Mouse (Mus musculus): ENCODE measurements at regions not wholly inside any gene's neighbourhood (a gene's known extent, or its start where the extent isn't known, plus 50 kb on each side); places are given as distances from the start of the nearest gene placed in this dataset.

GRCm38 (mm10) chr1:164551019-164551418, 92.9 kb upstream of the Atp1b1 start:
- Histone ChIP-seq H3K36me3 (ENCODE audit: control insufficient read depth, insufficient read depth, low read length, poor library complexity, severe bottlenecking) (no peaks in the 10 kb centered on the region), H3K9ac (ENCODE audit: insufficient read depth, low read depth, low read length, poor library complexity, severe bottlenecking) (no peak overlapping the region), H3K4me1 (ENCODE audit: control insufficient read depth in 2 of 2, insufficient read depth in 2 of 2, low read length in 2 of 2, poor library complexity in 1 of 2) (peaks cover 8 to 21% of the 10 kb centered on the region in 2 experiments), H3K27ac (ENCODE audit: insufficient read depth, low read depth, low read length, poor library complexity, severe bottlenecking) (no peak overlapping the region), H3K9me3 (ENCODE audit: control insufficient read depth, insufficient read depth, low read depth, low read length) (no peaks in the 10 kb centered on the region), H3K4me3 (ENCODE audit: insufficient read depth in 1 of 2, low read depth in 1 of 2, low read length in 2 of 2, poor library complexity in 1 of 2, severe bottlenecking in 1 of 2) (no peak overlapping the region)
- in situ Hi-C loops (cut with MboI; ENCODE audit: low sequenced_read_pairs in 2 of 2, unreplicated experiment in 2 of 2), result no loop called here
- DNase-seq (ENCODE audit: low read depth, low spot score), result peak; percentile 11
- TF ChIP-seq HCFC1 (IDR thresholded peaks at IDR 0.05; ENCODE audit: borderline replicate concordance, insufficient read depth, low read length), result no peak
- no peak for TF ChIP-seq ZNF384 (IDR thresholded peaks at IDR 0.05; ENCODE audit: low read depth, low read length)

- in situ Hi-C loops (cut with MboI; ENCODE audit: low sequenced_read_pairs in 2 of 2, unreplicated experiment in 2 of 2), result no loop called here
- no peak for TF ChIP-seq ZC3H11A (IDR thresholded peaks at IDR 0.05; ENCODE audit: borderline replicate concordance, low read depth, low read length)
- DNase-seq (ENCODE audit: low read depth, low spot score), result no peak
- Histone ChIP-seq H3K9me3 (ENCODE audit: control insufficient read depth, insufficient read depth, low read depth, low read length) (no peaks in the 10 kb centered on the region), H3K36me3 (ENCODE audit: control insufficient read depth, insufficient read depth, low read length, poor library complexity, severe bottlenecking) (no peaks in the 10 kb centered on the region), H3K4me1 (ENCODE audit: control insufficient read depth in 2 of 2, insufficient read depth in 2 of 2, low read length in 2 of 2, poor library complexity in 1 of 2) (peaks cover 8 to 21% of the 10 kb centered on the region in 2 experiments), H3K4me3 (ENCODE audit: insufficient read depth in 1 of 2, low read depth in 1 of 2, low read length in 2 of 2, poor library complexity in 1 of 2, severe bottlenecking in 1 of 2) (no peak overlapping the region), H3K9ac (ENCODE audit: insufficient read depth, low read depth, low read length, poor library complexity, severe bottlenecking) (no peak overlapping the region), H3K27ac (ENCODE audit: insufficient read depth, low read depth, low read length, poor library complexity, severe bottlenecking) (no peak overlapping the region; the same call in 1 of the 2 replicates)
Measured at GRCm38 (mm10) chr1:164550596-164550995, 92.4 kb upstream of the Atp1b1 start.

- H3K4me1 ChIP-seq (ENCODE audit: control insufficient read depth in 2 of 2, insufficient read depth in 2 of 2, low read length in 2 of 2, poor library complexity in 1 of 2), result peaks cover 8 to 21% of the 10 kb centered on the region in 2 experiments
- H3K27ac ChIP-seq (ENCODE audit: insufficient read depth, low read depth, low read length, poor library complexity, severe bottlenecking), result no peak overlapping the region
- TF ChIP-seq HCFC1 (IDR thresholded peaks at IDR 0.05; ENCODE audit: borderline replicate concordance, insufficient read depth, low read length) (no peak), MAFK (IDR thresholded peaks at IDR 0.05; ENCODE audit: insufficient read depth, low read depth, low read length) (no peak), CHD2 (IDR thresholded peaks at IDR 0.05; ENCODE audit: low read depth, low read length) (no peak), ZNF384 (IDR thresholded peaks at IDR 0.05; ENCODE audit: low read depth, low read length) (no peak), ZC3H11A (IDR thresholded peaks at IDR 0.05; ENCODE audit: borderline replicate concordance, low read depth, low read length) (no peak)
- in situ Hi-C loops (cut with MboI; ENCODE audit: low sequenced_read_pairs in 2 of 2, unreplicated experiment in 2 of 2), result no loop called here
- H3K9me3 ChIP-seq (ENCODE audit: control insufficient read depth, insufficient read depth, low read depth, low read length), result no peaks in the 10 kb centered on the region
- H3K9ac ChIP-seq (ENCODE audit: insufficient read depth, low read depth, low read length, poor library complexity, severe bottlenecking), result no peak overlapping the region
- no peak for DNase-seq (ENCODE audit: low read depth, low spot score)
- no peaks in the 10 kb centered on the region for H3K36me3 ChIP-seq (ENCODE audit: control insufficient read depth, insufficient read depth, low read length, poor library complexity, severe bottlenecking)
- no peak overlapping the region for H3K4me3 ChIP-seq (ENCODE audit: insufficient read depth in 1 of 2, low read depth in 1 of 2, low read length in 2 of 2, poor library complexity in 1 of 2, severe bottlenecking in 1 of 2)
Measured at GRCm38 (mm10) chr1:164548071-164548470, 89.9 kb upstream of the Atp1b1 start.

- Histone ChIP-seq H3K4me1 (ENCODE audit: control insufficient read depth in 2 of 2, insufficient read depth in 2 of 2, low read length in 2 of 2, poor library complexity in 1 of 2) (peaks cover 0 to 5% of the 10 kb centered on the region in 2 experiments; a peak in 2 of 4 replicates), H3K27ac (ENCODE audit: insufficient read depth, low read depth, low read length, poor library complexity, severe bottlenecking) (no peak overlapping the region), H3K9me3 (ENCODE audit: control insufficient read depth, insufficient read depth, low read depth, low read length) (no peaks in the 10 kb centered on the region), H3K9ac (ENCODE audit: insufficient read depth, low read depth, low read length, poor library complexity, severe bottlenecking) (no peak overlapping the region), H3K4me3 (ENCODE audit: insufficient read depth in 1 of 2, low read depth in 1 of 2, low read length in 2 of 2, poor library complexity in 1 of 2, severe bottlenecking in 1 of 2) (no peak overlapping the region), H3K36me3 (ENCODE audit: control insufficient read depth, insufficient read depth, low read length, poor library complexity, severe bottlenecking) (no peaks in the 10 kb centered on the region)
- in situ Hi-C loops (cut with MboI; ENCODE audit: low sequenced_read_pairs in 2 of 2, unreplicated experiment in 2 of 2), result no loop called here
- DNase-seq (ENCODE audit: low read depth, low spot score), result no peak
- TF ChIP-seq HCFC1 (IDR thresholded peaks at IDR 0.05; ENCODE audit: borderline replicate concordance, insufficient read depth, low read length) (no peak), ZC3H11A (IDR thresholded peaks at IDR 0.05; ENCODE audit: borderline replicate concordance, low read depth, low read length) (no peak), CHD2 (IDR thresholded peaks at IDR 0.05; ENCODE audit: low read depth, low read length) (no peak), ZNF384 (IDR thresholded peaks at IDR 0.05; ENCODE audit: low read depth, low read length) (no peak), MAFK (IDR thresholded peaks at IDR 0.05; ENCODE audit: insufficient read depth, low read depth, low read length) (no peak)
Measured at GRCm38 (mm10) chr1:164545843-164546242, 87.7 kb upstream of the Atp1b1 start.

GRCm38 (mm10) chr1:164543045-164543803, 85.1 kb upstream of the Atp1b1 start:
- no peak overlapping the region for H3K27ac ChIP-seq (ENCODE audit: insufficient read depth, low read depth, low read length, poor library complexity, severe bottlenecking)
- in situ Hi-C loops (cut with MboI; ENCODE audit: low sequenced_read_pairs in 2 of 2, unreplicated experiment in 2 of 2), result no loop called here
- H3K36me3 ChIP-seq (ENCODE audit: control insufficient read depth, insufficient read depth, low read length, poor library complexity, severe bottlenecking), result no peaks in the 10 kb centered on the region
- no peaks in the 10 kb centered on the region for H3K9me3 ChIP-seq (ENCODE audit: control insufficient read depth, insufficient read depth, low read depth, low read length)
- TF ChIP-seq HCFC1 (IDR thresholded peaks at IDR 0.05; ENCODE audit: borderline replicate concordance, insufficient read depth, low read length) (no peak), MAFK (IDR thresholded peaks at IDR 0.05; ENCODE audit: insufficient read depth, low read depth, low read length) (no peak), CHD2 (IDR thresholded peaks at IDR 0.05; ENCODE audit: low read depth, low read length) (no peak), ZC3H11A (IDR thresholded peaks at IDR 0.05; ENCODE audit: borderline replicate concordance, low read depth, low read length) (no peak), ZNF384 (IDR thresholded peaks at IDR 0.05; ENCODE audit: low read depth, low read length) (no peak)
- no peak overlapping the region for H3K4me3 ChIP-seq (ENCODE audit: insufficient read depth in 1 of 2, low read depth in 1 of 2, low read length in 2 of 2, poor library complexity in 1 of 2, severe bottlenecking in 1 of 2)
- no peak for DNase-seq (ENCODE audit: low read depth, low spot score)
- H3K9ac ChIP-seq (ENCODE audit: insufficient read depth, low read depth, low read length, poor library complexity, severe bottlenecking), result no peak overlapping the region
- H3K4me1 ChIP-seq (ENCODE audit: control insufficient read depth in 2 of 2, insufficient read depth in 2 of 2, low read length in 2 of 2, poor library complexity in 1 of 2), result 0 out of 4 replicates have a peak, but pooled peaks cover 0 to 8% of the 10 kb centered on the region in 2 experiments
